18 mouse cellular contexts compared by ENCODE assay signal in genomic region chr12:80992540-80993122, GRCm38 (mm10). TPM values are rescaled to one million over a fixed set of nuclear protein-coding genes. Genes with fewer than 3 reads are reported as not detected.
DNase-seq lines count a peak whose midpoint lies in the region; ATAC-seq and TF ChIP-seq lines count a peak whose summit lies in the region.
"Had no signal": no experiment of that assay in that cellular context is flagged by ENCODE, and none has a peak within 500 bp of the region (broad histone marks: within the 10 kb centered on the region; RNA-seq: fewer than 3 reads in every experiment).

No protein-coding gene starts in this region.

- no peak for ATAC-seq in midbrain, postnatal 0 days (ENCODE audit: low FRiP score)
- no peak for ATAC-seq in midbrain, embryonic 16.5 days
- ATAC-seq in activated CD4-positive, CD25-positive, alpha-beta regulatory T cell, adult 4 months, result no peak

- H3K4me1 ChIP-seq in midbrain, postnatal 0 days (ENCODE audit: insufficient read depth, low read length), result no peaks in the 10 kb centered on the region
- no peaks in the 10 kb centered on the region for H3K4me1 ChIP-seq in midbrain, embryonic 16.5 days (ENCODE audit: control insufficient read depth, insufficient read depth, low read length)
- H3K4me1 ChIP-seq: liver, embryonic 15.5 days; stomach, embryonic 15.5 days had no signal

- no peaks in the 10 kb centered on the region for H3K36me3 ChIP-seq in midbrain, postnatal 0 days (ENCODE audit: insufficient read depth, low read length)
- H3K36me3 ChIP-seq in midbrain, embryonic 16.5 days (ENCODE audit: control insufficient read depth, insufficient read depth, low read length), result no peaks in the 10 kb centered on the region
- H3K36me3 ChIP-seq: hindbrain, embryonic 10.5 days; liver, embryonic 15.5 days; stomach, embryonic 15.5 days had no signal

- no peaks in the 10 kb centered on the region for H3K9me3 ChIP-seq in midbrain, postnatal 0 days (ENCODE audit: low read length)
- H3K9me3 ChIP-seq in midbrain, embryonic 16.5 days (replicated peaks; ENCODE audit: control insufficient read depth, low read length, poor library complexity, severe bottlenecking), result no peaks in the 10 kb centered on the region
- H3K9me3 ChIP-seq: liver, embryonic 15.5 days had no signal

- peak; percentile 86 for DNase-seq in heart, adult 11 months
- no peak for DNase-seq in heart, postnatal 36 days
- no peak for DNase-seq in midbrain, postnatal 0 days (ENCODE audit: low spot score)
- peak; percentile 63 for DNase-seq in adrenal gland, adult 2 months
- DNase-seq in thymus, postnatal 14 days, result peak; percentile 46
- no peak for DNase-seq in left cerebral cortex, adult 8-10 months (ENCODE audit: low spot score in 2 of 2)
- DNase-seq: cerebellum, adult 11-12 months; heart, adult 18-20 months; kidney, adult 18-20 months had no signal

- intact Hi-C loops in heart, postnatal 36 days (cut with DNase I), result no loop called here

- no peak overlapping the region for H3K4me3 ChIP-seq in midbrain, postnatal 0 days (ENCODE audit: low read depth, low read length)
- no peak overlapping the region for H3K4me3 ChIP-seq in midbrain, embryonic 16.5 days (ENCODE audit: low read depth, low read length)
- H3K4me3 ChIP-seq: hindbrain, embryonic 10.5 days; liver, embryonic 15.5 days; stomach, embryonic 15.5 days had no signal

- WGBS in midbrain, postnatal 0 days, result 78% methylated on average over 8 of the region's 8 CpGs
- WGBS in midbrain, embryonic 16.5 days, result 78% methylated on average over 8 of the region's 8 CpGs

- no peak overlapping the region for H3K4me2 ChIP-seq in midbrain, postnatal 0 days (ENCODE audit: low read depth, low read length, poor library complexity, severe bottlenecking)
- H3K4me2 ChIP-seq in midbrain, embryonic 16.5 days (ENCODE audit: low read length), result no peak overlapping the region
- H3K4me2 ChIP-seq: liver, embryonic 15.5 days; stomach, embryonic 15.5 days had no signal

- H3K9ac ChIP-seq in midbrain, postnatal 0 days (replicated peaks; ENCODE audit: low read length, poor library complexity, severe bottlenecking), result no peak overlapping the region
- no peak overlapping the region for H3K9ac ChIP-seq in midbrain, embryonic 16.5 days (ENCODE audit: low read depth, low read length)
- H3K9ac ChIP-seq: liver, embryonic 15.5 days; stomach, embryonic 15.5 days had no signal

- peak; percentile 56 for TF ChIP-seq CTCF in midbrain, postnatal 0 days (IDR thresholded peaks at IDR 0.05)

- no peak overlapping the region for H3K27ac ChIP-seq in midbrain, postnatal 0 days (ENCODE audit: low read depth, low read length)
- no peak overlapping the region for H3K27ac ChIP-seq in midbrain, embryonic 16.5 days (ENCODE audit: low read length)
- H3K27ac ChIP-seq: hindbrain, embryonic 10.5 days; liver, embryonic 15.5 days; macrophage; stomach, embryonic 15.5 days had no signal

- H3K27me3 ChIP-seq in midbrain, postnatal 0 days (ENCODE audit: insufficient read depth, low read length), result no peaks in the 10 kb centered on the region
- no peaks in the 10 kb centered on the region for H3K27me3 ChIP-seq in midbrain, embryonic 16.5 days (ENCODE audit: control insufficient read depth, insufficient read depth, low read depth, low read length)
- H3K27me3 ChIP-seq: liver, embryonic 15.5 days; stomach, embryonic 15.5 days had no signal

RNA-seq across cellular contexts. Expression of gene Slc10a1, which starts 24.1 kb away (rescaled TPM):
- not detected for total RNA-seq in heart, postnatal 36 days (2021)
- total RNA-seq in midbrain, postnatal 0 days (2014; rRNA removed), result not detected in 2 replicates
- 0.12 TPM in 1 of 2 replicates, not detected in the other for polyA plus RNA-seq in midbrain, postnatal 0 days (2015; fragmentation: Nextera tagmentation; extraction: Ambion mirVana)
- 0.45 and 0.56 TPM in 2 replicates for polyA plus RNA-seq in midbrain, embryonic 16.5 days (2015; fragmentation: Nextera tagmentation; extraction: Ambion mirVana)
- 1 to 10 TPM in 1 of 2 experiments, not detected in 1; 2.3 TPM for total RNA-seq in adrenal gland, adult 2 months (2021)
- 0.67 TPM in 1 of 2 replicates, not detected in the other for polyA plus RNA-seq in adrenal gland, adult 2 months (2012; rRNA removed)
- 1 to 10 TPM in 1 of 2 experiments, under 1 TPM in 1; 0.52 to 1.4 TPM for polyA plus RNA-seq in activated CD4-positive, CD25-positive, alpha-beta regulatory T cell, adult 4 months (2017; shearing (Covaris generic))
- total RNA-seq in left cerebral cortex, adult 8-10 months (2022), result not detected
- total RNA-seq: adrenal gland, adult 18-20 months; heart, adult 18-20 months; layer of hippocampus, adult 8-10 months; left cerebral cortex, postnatal 36 days had no signal
- polyA plus RNA-seq: macrophage had no signal

RNA-seq across cellular contexts. Expression of gene Smoc1, which starts 34.0 kb away (rescaled TPM):
- total RNA-seq in heart, postnatal 36 days (2021), result 1 to 10 TPM; 5.9 to 8.2 TPM
- 28.7 and 32.0 TPM in 2 replicates for total RNA-seq in midbrain, postnatal 0 days (2014; rRNA removed)
- 24.5 and 26.6 TPM in 2 replicates for polyA plus RNA-seq in midbrain, postnatal 0 days (2015; fragmentation: Nextera tagmentation; extraction: Ambion mirVana)
- polyA plus RNA-seq in midbrain, embryonic 16.5 days (2015; fragmentation: Nextera tagmentation; extraction: Ambion mirVana), result 21.6 and 29.0 TPM in 2 replicates
- total RNA-seq in adrenal gland, adult 2 months (2021), result 100 to 1,000 TPM; 159 to 164 TPM
- 230 and 305 TPM in 2 replicates for polyA plus RNA-seq in adrenal gland, adult 2 months (2012; rRNA removed)
- under 1 TPM in 1 of 2 experiments, not detected in 1; 0.53 TPM for polyA plus RNA-seq in activated CD4-positive, CD25-positive, alpha-beta regulatory T cell, adult 4 months (2017; shearing (Covaris generic))
- 10 to 100 TPM in 2 of 4 experiments, 1 to 10 TPM in 2; 7.4 to 12.4 (median 10.1) TPM for total RNA-seq in left cerebral cortex, adult 8-10 months (2022)

RNA-seq across cellular contexts. Expression of gene Srsf5, which starts 47.3 kb away (rescaled TPM):
- total RNA-seq in heart, postnatal 36 days (2021), result 100 to 1,000 TPM in 1 of 2 experiments, 10 to 100 TPM in 1; 98.3 to 181 TPM
- 252 and 341 TPM in 2 replicates for total RNA-seq in midbrain, postnatal 0 days (2014; rRNA removed)
- 422 and 475 TPM in 2 replicates for polyA plus RNA-seq in midbrain, postnatal 0 days (2015; fragmentation: Nextera tagmentation; extraction: Ambion mirVana)
- 426 and 452 TPM in 2 replicates for polyA plus RNA-seq in midbrain, embryonic 16.5 days (2015; fragmentation: Nextera tagmentation; extraction: Ambion mirVana)
- total RNA-seq in adrenal gland, adult 2 months (2021), result 100 to 1,000 TPM; 249 to 348 TPM
- 126 and 136 TPM in 2 replicates for polyA plus RNA-seq in adrenal gland, adult 2 months (2012; rRNA removed)
- 100 to 1,000 TPM; 438 to 465 TPM for polyA plus RNA-seq in activated CD4-positive, CD25-positive, alpha-beta regulatory T cell, adult 4 months (2017; shearing (Covaris generic))
- total RNA-seq in left cerebral cortex, adult 8-10 months (2022), result 100 to 1,000 TPM; 286 to 385 (median 329) TPM

Comparison
In these comparisons a context has a peak if more than half of its experiments do, and no peak if none do; other contexts are left out.
1. DNase-seq: peak in heart, adult 11 months (single experiment), adrenal gland, adult 2 months (single experiment) and thymus, postnatal 14 days (single experiment); none in heart, postnatal 36 days (0 of 2), midbrain, postnatal 0 days (single experiment) and left cerebral cortex, adult 8-10 months (0 of 2).